Mouse (Mus musculus) small intestine, adult 2 months (tissue): ENCODE measurements around the gene Barx2.

Experiments
- CTCF ChIP-seq: fragments of 200-500 bp; IDR thresholded peaks from 2 replicates; pipeline ENCODE4 v1.5.1; 2012; ENCODE audit warnings: low read depth, mild to moderate bottlenecking, control low read depth, inconsistent platforms, low read length, moderate library complexity, mixed read lengths; ENCODE audit not compliant: insufficient replicate concordance, insufficient read length; ENCODE audit errors: extremely low read depth
- POLR2A ChIP-seq: fragments of 200-500 bp; IDR thresholded peaks from 2 replicates; pipeline ENCODE4 v1.6.1; 2012; ENCODE audit warnings: low read depth, mild to moderate bottlenecking, control low read depth, inconsistent platforms, low read length, moderate library complexity

DNA sequence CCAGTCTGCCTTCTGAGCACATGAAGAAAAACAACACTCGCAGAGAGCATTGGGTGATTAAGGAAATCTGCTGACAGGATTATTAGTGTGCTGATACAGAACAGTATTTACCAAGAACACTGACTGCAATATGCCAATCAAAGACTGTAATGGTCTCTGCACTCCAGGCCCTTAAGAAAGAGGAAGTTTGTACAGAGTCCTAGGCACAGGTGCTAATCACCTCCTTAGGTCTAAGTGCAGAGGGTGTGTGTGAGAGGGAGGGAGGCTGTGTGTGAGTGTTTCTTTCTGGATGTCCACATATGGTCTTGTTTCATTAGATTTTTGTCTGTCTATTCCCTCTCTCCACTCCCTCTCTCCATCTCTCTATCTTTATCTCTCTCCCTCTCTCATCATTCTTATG is 6.5 kb upstream of the Barx2 start:
- no peak for TF ChIP-seq CTCF
- no peak for TF ChIP-seq POLR2A
